Mouse (Mus musculus) midbrain, postnatal 0 days (tissue): ENCODE measurements at regions not wholly inside any gene's neighbourhood (a gene's known extent, or its start where the extent isn't known, plus 50 kb on each side); places are given as distances from the start of the nearest gene placed in this dataset.

Source experiments
- ATAC-seq: fragments of 200-750 bp; cut with Nextera tagmentation; 2 replicates; pipeline ENCODE4 v1.8.0; 2017; ENCODE audit warnings: moderate number of reproducible peaks, mild to moderate bottlenecking, moderate TSS enrichment, moderate library complexity; ENCODE audit not compliant: low FRiP score
- DNase-seq: peaks from one replicate; pipeline ENCODE4 v3.0.0-alpha.2; 2015; ENCODE audit warnings: low spot score
- H3K27ac ChIP-seq: fragments of 300-500 bp; sonication (generic); 2 replicates; pipeline ENCODE4 v1.5.1; 2014; ENCODE audit warnings: low read depth, mild to moderate bottlenecking, low read length, mixed read lengths
- H3K27me3 ChIP-seq: fragments of 300-500 bp; sonication (generic); 2 replicates; pipeline ENCODE4 v1.6.1; 2014; ENCODE audit warnings: low read length, control low read depth, mixed read lengths; ENCODE audit not compliant: insufficient read depth
- H3K36me3 ChIP-seq: fragments of 300-500 bp; sonication (generic); 2 replicates; pipeline ENCODE4 v1.6.1; 2014; ENCODE audit warnings: low read length, control low read depth, mixed read lengths; ENCODE audit not compliant: insufficient read depth
- H3K4me1 ChIP-seq: fragments of 300-500 bp; sonication (generic); 2 replicates; pipeline ENCODE4 v1.6.1; 2014; ENCODE audit warnings: mild to moderate bottlenecking, control low read depth, antibody characterized with exemption, low read length, mixed read lengths; ENCODE audit not compliant: insufficient read depth
- H3K4me2 ChIP-seq: fragments of 300-500 bp; sonication (generic); 2 replicates; pipeline ENCODE4 v1.6.1; 2014; ENCODE audit warnings: low read depth, mild to moderate bottlenecking, low read length, mixed read lengths; ENCODE audit not compliant: poor library complexity, severe bottlenecking
- H3K4me3 ChIP-seq: fragments of 300-500 bp; sonication (generic); 2 replicates; pipeline ENCODE4 v1.5.1; 2014; ENCODE audit warnings: low read depth, mild to moderate bottlenecking, low read length, moderate library complexity
- H3K9ac ChIP-seq: fragments of 300-500 bp; sonication (generic); replicated peaks from 2 replicates; pipeline ENCODE4 v1.6.1; 2014; ENCODE audit warnings: mild to moderate bottlenecking, low read length, moderate library complexity, mixed read lengths; ENCODE audit not compliant: poor library complexity, severe bottlenecking
- H3K9me3 ChIP-seq: fragments of 300-500 bp; sonication (generic); 2 replicates; pipeline ENCODE4 v1.6.1; 2016; ENCODE audit warnings: low read length, control low read depth
- CTCF ChIP-seq: IDR thresholded peaks from 2 replicates; pipeline ENCODE4 v1.5.1; 2016; ENCODE audit warnings: antibody characterized with exemption, mild to moderate bottlenecking
- WGBS: fragments of 180-500 bp; shearing (Covaris S2); extraction: QIAGEN DNeasy Blood & Tissue Kit; methylation state at CpG from one replicate; pipeline ENCODE4 v1.1.7; 2014; 5-methylcytosine and 5-hydroxymethylcytosine counted together

DNA sequence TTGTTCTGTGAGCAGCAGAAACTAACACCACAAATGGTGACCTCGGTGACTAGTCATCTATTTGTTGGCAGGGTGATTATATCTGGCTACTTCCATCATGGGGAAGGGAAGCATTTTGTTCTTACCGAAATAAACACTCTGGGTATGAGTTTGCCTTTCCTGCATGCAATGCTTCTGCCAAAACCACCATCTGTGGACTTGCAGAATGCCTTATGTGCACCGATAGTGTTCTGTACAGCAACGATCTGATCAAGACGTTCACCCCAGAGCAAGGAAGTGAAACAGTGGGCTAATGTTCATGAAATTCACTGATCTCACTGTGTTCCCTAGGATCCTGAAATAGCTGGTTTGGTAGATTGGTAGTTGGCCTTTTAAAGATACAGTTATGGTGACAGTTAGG is 96.3 kb upstream of the Adcy1 start:
- no peak for TF ChIP-seq CTCF

DNA sequence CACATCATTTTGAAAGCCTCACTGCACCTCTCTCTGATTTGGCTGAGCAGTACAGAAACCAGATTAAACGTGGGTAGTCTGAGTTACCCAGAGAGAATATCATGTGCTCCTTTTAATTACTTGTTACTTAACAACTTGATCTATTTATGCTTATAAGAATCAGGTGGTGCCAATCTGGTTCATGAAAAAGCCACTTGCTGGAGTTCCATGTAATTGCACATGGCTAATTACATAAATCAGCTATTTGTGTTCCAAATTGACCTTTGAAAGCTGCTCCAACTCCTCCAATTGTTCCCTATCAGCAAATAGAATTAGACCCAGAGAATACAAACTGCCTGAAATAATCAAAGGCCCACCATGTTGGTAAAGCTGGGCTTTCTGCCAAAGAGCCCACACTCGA is 98.8 kb upstream of the Adcy1 start:
- Histone ChIP-seq H3K4me2 (no peak overlapping the region), H3K27ac (no peak overlapping the region), H3K9me3 (no peaks in the 10 kb centered on the region), H3K4me3 (no peak overlapping the region), H3K27me3 (no peaks in the 10 kb centered on the region), H3K4me1 (no peaks in the 10 kb centered on the region), H3K9ac (no peak overlapping the region), H3K36me3 (no peaks in the 10 kb centered on the region)
- DNase-seq, result no peak
- no peak for TF ChIP-seq CTCF
- WGBS, result 46% methylated on average over 2 of the region's 2 CpGs
- no peak for ATAC-seq

More for the DNA sequence above, 96.3 kb upstream of the Adcy1 start:
- H3K9me3 ChIP-seq, result no peaks in the 10 kb centered on the region
- 88% methylated on average over 5 of the region's 5 CpGs for WGBS
- no peak overlapping the region for H3K4me2 ChIP-seq
- no peak overlapping the region for H3K9ac ChIP-seq
- H3K27ac ChIP-seq, result no peak overlapping the region
- no peaks in the 10 kb centered on the region for H3K36me3 ChIP-seq
- H3K27me3 ChIP-seq, result no peaks in the 10 kb centered on the region
- no peak for DNase-seq
- no peak for ATAC-seq
- H3K4me3 ChIP-seq, result no peak overlapping the region
- no peaks in the 10 kb centered on the region for H3K4me1 ChIP-seq

DNA sequence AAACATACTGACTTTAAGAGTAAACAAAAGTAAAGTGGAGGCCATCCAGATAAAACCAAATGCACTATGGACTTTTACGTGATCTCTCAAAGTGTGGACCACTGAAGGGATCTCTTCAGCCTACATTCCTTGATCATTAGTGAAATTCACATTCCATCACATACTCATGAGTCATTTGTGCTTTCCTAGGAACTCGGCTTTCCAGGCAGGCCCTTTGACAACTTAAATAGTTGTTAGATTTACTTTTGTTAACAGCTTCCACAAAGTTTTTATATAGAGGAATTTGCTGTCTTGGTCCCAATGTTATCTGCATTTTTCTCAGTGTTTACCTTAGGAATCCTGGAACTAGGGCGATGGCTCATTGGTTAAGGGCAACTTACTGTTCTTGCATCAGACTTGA is 99.7 kb upstream of the Adcy1 start:
- no peak overlapping the region for H3K4me3 ChIP-seq
- H3K4me1 ChIP-seq, result no peaks in the 10 kb centered on the region
- DNase-seq (no peak), ATAC-seq (no peak)
- H3K9ac ChIP-seq, result no peak overlapping the region
- TF ChIP-seq CTCF, result no peak
- H3K4me2 ChIP-seq, result no peak overlapping the region
- H3K27me3 ChIP-seq, result no peaks in the 10 kb centered on the region
- no peaks in the 10 kb centered on the region for H3K36me3 ChIP-seq
- H3K9me3 ChIP-seq, result no peaks in the 10 kb centered on the region
- WGBS, result 89% methylated on average over 3 of the region's 3 CpGs
- H3K27ac ChIP-seq, result no peak overlapping the region

GRCm38 (mm10) chr11:6962786-6963575 is 100.3 kb upstream of the Adcy1 start:
- DNase-seq (no peak), ATAC-seq (no peak)
- Histone ChIP-seq H3K4me3 (no peak overlapping the region), H3K4me2 (no peak overlapping the region), H3K36me3 (no peaks in the 10 kb centered on the region), H3K27me3 (no peaks in the 10 kb centered on the region), H3K4me1 (no peaks in the 10 kb centered on the region), H3K9me3 (no peaks in the 10 kb centered on the region), H3K27ac (no peak overlapping the region), H3K9ac (no peak overlapping the region)
- 92% methylated on average over 1 of the region's 1 CpGs for WGBS
- TF ChIP-seq CTCF, result no peak

DNA sequence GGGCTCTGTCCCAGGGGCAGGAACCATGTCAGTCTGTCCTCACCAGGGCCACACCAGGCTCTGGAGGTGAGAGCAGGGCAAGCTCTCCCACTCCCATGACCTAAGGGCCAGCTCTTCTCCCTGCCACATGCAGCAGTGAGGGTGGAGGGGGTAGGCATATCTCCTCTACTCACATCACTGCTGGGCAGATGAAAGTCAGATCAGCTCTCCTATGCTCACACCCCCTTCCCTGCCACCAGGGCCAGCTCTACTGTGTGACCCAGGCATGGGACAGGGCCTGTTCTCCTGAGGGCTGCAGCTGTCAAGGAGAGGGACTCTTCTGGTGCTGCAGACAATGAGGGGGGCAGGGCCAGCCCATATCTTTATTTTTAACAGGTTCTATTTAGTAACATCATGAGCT is 101.0 kb upstream of the Adcy1 start:
- no peak for TF ChIP-seq CTCF
- no peak overlapping the region for H3K4me2 ChIP-seq
- ATAC-seq (no peak), DNase-seq (no peak)
- H3K4me3 ChIP-seq, result no peak overlapping the region
- H3K27me3 ChIP-seq, result no peaks in the 10 kb centered on the region
- H3K9ac ChIP-seq, result no peak overlapping the region
- H3K4me1 ChIP-seq, result no peaks in the 10 kb centered on the region
- H3K27ac ChIP-seq, result no peak overlapping the region
- no peaks in the 10 kb centered on the region for H3K9me3 ChIP-seq
- H3K36me3 ChIP-seq, result no peaks in the 10 kb centered on the region

DNA sequence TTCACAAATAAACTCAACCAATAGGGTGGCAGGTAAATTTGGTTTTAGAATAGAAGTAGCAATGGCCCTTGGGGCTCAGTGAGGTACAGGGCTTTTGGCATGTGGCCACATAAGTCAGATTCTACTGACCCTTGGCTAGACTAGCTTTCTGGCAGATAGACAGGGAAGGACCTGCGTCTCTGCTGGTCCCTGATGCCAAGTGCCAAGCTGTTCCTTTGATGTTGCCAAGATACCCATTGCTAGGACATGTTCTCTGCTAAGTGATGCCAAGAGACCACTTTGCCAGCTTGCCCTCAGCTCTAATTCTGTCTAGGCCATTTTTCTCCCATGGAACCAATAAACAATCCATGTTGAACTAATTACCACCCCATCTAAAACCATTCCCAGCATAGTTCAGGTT is 110.5 kb upstream of the Adcy1 start:
- WGBS, result 56% methylated on average over 1 of the region's 1 CpGs
- Histone ChIP-seq H3K27ac (no peak overlapping the region), H3K27me3 (no peaks in the 10 kb centered on the region), H3K9ac (no peak overlapping the region), H3K4me2 (no peak overlapping the region), H3K4me3 (no peak overlapping the region), H3K4me1 (no peaks in the 10 kb centered on the region), H3K9me3 (no peaks in the 10 kb centered on the region), H3K36me3 (no peaks in the 10 kb centered on the region)
- no peak for ATAC-seq
- peak; percentile 87 for DNase-seq
- TF ChIP-seq CTCF, result no peak
